Mouse (Mus musculus): ENCODE measurements around the gene Trim41. TPM values are rescaled to one million over a fixed set of nuclear protein-coding genes. Genes with fewer than 3 reads are reported as not detected.
A peak's percentile ranks its signal among the peaks of the same experiment; 100 is the strongest.

Gene Trim41
- polyA plus RNA-seq, 1 experiment from 2014 or later = 4.0 TPM

GRCm38 (mm10) chr11:48816281-48816781 is 822 bp downstream of the Trim41 start:
- TF ChIP-seq CTCF (IDR thresholded peaks at IDR 0.05; ENCODE audit: low read depth) = no peak
- TF ChIP-seq EP300 (optimal IDR thresholded peaks at IDR 0.05) = no peak
- H3K4me1 ChIP-seq (replicated peaks; ENCODE audit: control insufficient read depth, insufficient read depth) = no peaks in the 10 kb centered on the region
- H3K27ac ChIP-seq (replicated peaks) = peak overlapping the region; percentile 99
- H3K27me3 ChIP-seq (ENCODE audit: control insufficient read depth, insufficient read depth, low read length) = no peaks in the 10 kb centered on the region
- DNase-seq (ENCODE audit: low spot score) (peak; percentile 56), ATAC-seq (ENCODE audit: low FRiP score, low TSS enrichment) (peak; percentile 27; the same call in 1 of the 2 replicates)
- H3K9me3 ChIP-seq (ENCODE audit: control insufficient read depth, low read length) = no peaks in the 10 kb centered on the region
- H3K4me3 ChIP-seq (ENCODE audit: low read depth, low read length) = peak overlapping the region; percentile 73
- peak overlapping the region; percentile 83 for H3K4me2 ChIP-seq (replicated peaks; ENCODE audit: low read depth)
- peaks cover 7% of the 10 kb centered on the region; the same call in 1 of the 2 replicates for H3K36me3 ChIP-seq (ENCODE audit: control insufficient read depth, insufficient read depth, low read length)
- 5% methylated on average over 19 of the region's 23 CpGs for WGBS
- peak overlapping the region; percentile 95 for H3K9ac ChIP-seq (ENCODE audit: low read length)

GRCm38 (mm10) chr11:48815851-48816250 is 1.3 kb downstream of the Trim41 start:
- Histone ChIP-seq H3K36me3 (ENCODE audit: control insufficient read depth, insufficient read depth, low read length) (peaks cover 7% of the 10 kb centered on the region; the same call in 1 of the 2 replicates), H3K27me3 (ENCODE audit: control insufficient read depth, insufficient read depth, low read length) (no peaks in the 10 kb centered on the region), H3K9me3 (ENCODE audit: control insufficient read depth, low read length) (no peaks in the 10 kb centered on the region), H3K4me1 (replicated peaks; ENCODE audit: control insufficient read depth, insufficient read depth) (no peaks in the 10 kb centered on the region), H3K27ac (replicated peaks) (peak overlapping the region; percentile 99; the same call in 1 of the 2 replicates), H3K9ac (ENCODE audit: low read length) (peak overlapping the region; percentile 95), H3K4me3 (ENCODE audit: low read depth, low read length) (peak overlapping the region; percentile 73), H3K4me2 (replicated peaks; ENCODE audit: low read depth) (peak overlapping the region; percentile 83)
- DNase-seq (ENCODE audit: low spot score) (no peak), ATAC-seq (ENCODE audit: low FRiP score, low TSS enrichment) (no peak)
- WGBS = 62% methylated on average over 16 of the region's 16 CpGs
- no peak for TF ChIP-seq EP300 (optimal IDR thresholded peaks at IDR 0.05)
- TF ChIP-seq CTCF (IDR thresholded peaks at IDR 0.05; ENCODE audit: low read depth) = no peak

- DNase-seq (ENCODE audit: low spot score) = no peak
- Histone ChIP-seq H3K4me2 (replicated peaks; ENCODE audit: low read depth) (no peak overlapping the region), H3K27ac (replicated peaks) (no peak overlapping the region), H3K4me3 (ENCODE audit: low read depth, low read length) (no peak overlapping the region), H3K9ac (ENCODE audit: low read length) (no peak overlapping the region), H3K27me3 (ENCODE audit: control insufficient read depth, insufficient read depth, low read length) (no peaks in the 10 kb centered on the region), H3K9me3 (ENCODE audit: control insufficient read depth, low read length) (no peaks in the 10 kb centered on the region), H3K36me3 (ENCODE audit: control insufficient read depth, insufficient read depth, low read length) (peaks cover 9% of the 10 kb centered on the region; the same call in 1 of the 2 replicates), H3K4me1 (replicated peaks; ENCODE audit: control insufficient read depth, insufficient read depth) (no peaks in the 10 kb centered on the region)
- ATAC-seq (ENCODE audit: low FRiP score, low TSS enrichment) = no peak
- no peak for TF ChIP-seq EP300 (optimal IDR thresholded peaks at IDR 0.05)
- TF ChIP-seq CTCF (IDR thresholded peaks at IDR 0.05; ENCODE audit: low read depth) = no peak
These were observed 3.4 kb downstream of the Trim41 start for GRCm38 (mm10) chr11:48813782-48814181.

- ATAC-seq (ENCODE audit: low FRiP score, low TSS enrichment) (no peak), DNase-seq (ENCODE audit: low spot score) (no peak)
- no peak overlapping the region for H3K4me2 ChIP-seq (replicated peaks; ENCODE audit: low read depth)
- no peaks in the 10 kb centered on the region for H3K4me1 ChIP-seq (replicated peaks; ENCODE audit: control insufficient read depth, insufficient read depth)
- H3K4me3 ChIP-seq (ENCODE audit: low read depth, low read length) = no peak overlapping the region
- WGBS = 67% methylated on average over 2 of the region's 2 CpGs
- TF ChIP-seq CTCF (IDR thresholded peaks at IDR 0.05; ENCODE audit: low read depth) (no peak), EP300 (optimal IDR thresholded peaks at IDR 0.05) (no peak)
- no peak overlapping the region for H3K27ac ChIP-seq (replicated peaks)
- no peaks in the 10 kb centered on the region for H3K9me3 ChIP-seq (ENCODE audit: control insufficient read depth, low read length)
- no peaks in the 10 kb centered on the region for H3K27me3 ChIP-seq (ENCODE audit: control insufficient read depth, insufficient read depth, low read length)
- H3K36me3 ChIP-seq (ENCODE audit: control insufficient read depth, insufficient read depth, low read length) = peaks cover 32% of the 10 kb centered on the region
- no peak overlapping the region for H3K9ac ChIP-seq (ENCODE audit: low read length)
These were observed 7.0 kb downstream of the Trim41 start for GRCm38 (mm10) chr11:48810142-48810541.

- Histone ChIP-seq H3K27ac (replicated peaks) (0 out of 2 replicates have a peak overlapping the region, but pooled peaks have one; percentile 45), H3K4me1 (replicated peaks; ENCODE audit: control insufficient read depth, insufficient read depth) (no peaks in the 10 kb centered on the region), H3K9ac (ENCODE audit: low read length) (no peak overlapping the region), H3K9me3 (ENCODE audit: control insufficient read depth, low read length) (no peaks in the 10 kb centered on the region), H3K27me3 (ENCODE audit: control insufficient read depth, insufficient read depth, low read length) (no peaks in the 10 kb centered on the region), H3K4me3 (ENCODE audit: low read depth, low read length) (no peak overlapping the region), H3K4me2 (replicated peaks; ENCODE audit: low read depth) (no peak overlapping the region), H3K36me3 (ENCODE audit: control insufficient read depth, insufficient read depth, low read length) (peaks cover 35% of the 10 kb centered on the region)
- ATAC-seq (ENCODE audit: low FRiP score, low TSS enrichment) (no peak), DNase-seq (ENCODE audit: low spot score) (no peak)
- WGBS = 37% methylated on average over 4 of the region's 4 CpGs
- TF ChIP-seq EP300 (optimal IDR thresholded peaks at IDR 0.05) (no peak), CTCF (IDR thresholded peaks at IDR 0.05; ENCODE audit: low read depth) (no peak)
These were observed 7.7 kb downstream of the Trim41 start for GRCm38 (mm10) chr11:48809434-48809830.

- ATAC-seq (ENCODE audit: low FRiP score, low TSS enrichment) (peak; percentile 58; the same call in 1 of the 2 replicates), DNase-seq (ENCODE audit: low spot score) (no peak)
- no peak overlapping the region for H3K4me2 ChIP-seq (replicated peaks; ENCODE audit: low read depth)
- H3K4me1 ChIP-seq (replicated peaks; ENCODE audit: control insufficient read depth, insufficient read depth) = no peaks in the 10 kb centered on the region
- H3K36me3 ChIP-seq (ENCODE audit: control insufficient read depth, insufficient read depth, low read length) = peaks cover 39% of the 10 kb centered on the region
- no peaks in the 10 kb centered on the region for H3K9me3 ChIP-seq (ENCODE audit: control insufficient read depth, low read length)
- H3K4me3 ChIP-seq (ENCODE audit: low read depth, low read length) = no peak overlapping the region
- H3K9ac ChIP-seq (ENCODE audit: low read length) = no peak overlapping the region
- WGBS = 49% methylated on average over 16 of the region's 16 CpGs
- H3K27ac ChIP-seq (replicated peaks) = peak overlapping the region; percentile 45
- H3K27me3 ChIP-seq (ENCODE audit: control insufficient read depth, insufficient read depth, low read length) = no peaks in the 10 kb centered on the region
- TF ChIP-seq EP300 (optimal IDR thresholded peaks at IDR 0.05) (no peak), CTCF (IDR thresholded peaks at IDR 0.05; ENCODE audit: low read depth) (no peak)
These were observed 8.3 kb downstream of the Trim41 start for GRCm38 (mm10) chr11:48808737-48809433.

Data from stomach, postnatal 0 days (tissue).